Mouse (Mus musculus) olfactory bulb, adult 2 months (tissue): Measurements from ENCODE around the gene Npr2.

Source experiments
- CTCF ChIP-seq: fragments of 200-500 bp; IDR thresholded peaks from 2 replicates; pipeline ENCODE4 v1.5.1; 2012; ENCODE audit warnings: low read depth, mild to moderate bottlenecking, low read length, moderate library complexity; ENCODE audit not compliant: insufficient read depth
- POLR2A ChIP-seq: fragments of 200-500 bp; IDR thresholded peaks from 2 replicates; pipeline ENCODE4 v1.6.1; 2012; ENCODE audit warnings: mild to moderate bottlenecking, low read depth, low read length, moderate library complexity; ENCODE audit not compliant: insufficient read depth

DNA sequence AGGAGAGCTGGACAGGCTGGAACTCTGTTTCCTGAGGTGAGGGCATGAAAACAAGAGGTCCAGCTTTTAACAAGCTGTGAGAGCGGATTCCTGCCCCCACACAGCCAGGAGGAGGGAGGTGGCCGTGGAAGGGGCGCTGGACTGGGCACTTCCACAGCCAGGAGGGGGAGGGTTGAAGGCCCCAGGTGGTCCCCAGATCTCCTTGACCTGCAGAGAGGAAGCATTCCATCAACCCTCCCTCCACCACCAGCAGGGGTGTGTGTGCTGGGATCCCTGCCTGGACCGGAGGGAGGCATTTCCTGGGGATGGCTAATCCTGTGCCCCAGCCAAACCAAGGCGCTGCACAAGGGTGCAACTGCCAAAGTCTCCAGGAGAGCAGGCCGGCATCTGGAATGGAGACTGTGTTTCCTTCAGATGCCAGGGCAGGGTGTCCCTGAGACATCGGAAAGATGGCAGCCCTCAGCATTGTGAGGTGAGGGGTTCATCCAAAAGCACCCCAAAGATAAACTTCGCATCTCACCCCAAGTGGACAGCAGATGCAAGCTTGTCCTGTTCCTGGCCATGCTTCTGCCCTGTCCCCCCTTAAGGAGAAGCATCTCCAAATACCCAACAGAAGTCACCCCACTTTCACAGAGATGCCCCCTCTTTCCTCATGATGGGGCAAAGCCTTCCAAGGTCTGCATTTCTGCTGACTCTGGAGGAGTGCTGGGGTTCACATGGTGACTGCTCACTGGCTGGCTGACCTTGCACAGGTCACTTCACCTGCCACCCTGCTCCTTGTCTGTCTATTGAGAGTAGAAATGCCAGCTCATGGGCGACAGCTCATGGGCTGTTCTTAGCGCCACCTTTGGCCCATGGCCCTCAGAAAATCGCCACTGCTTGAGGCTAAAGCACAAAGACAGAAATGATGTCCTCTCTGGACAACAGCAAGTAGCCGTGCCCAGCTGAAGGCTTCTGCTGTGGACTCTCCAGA lies 47.0 kb upstream of the Npr2 start, which contains the start of gene Msmp:
- TF ChIP-seq CTCF, result no peak
- no peak for TF ChIP-seq POLR2A
